Mouse (Mus musculus): ENCODE data around the gene Neil3. TPM values are rescaled to one million over a fixed set of nuclear protein-coding genes. Genes with fewer than 3 reads are reported as not detected.
"Not testable (repeated sequence)": the region's sequence is repeated elsewhere in the genome, so short reads cannot be mapped to it uniquely, and the experiment has no call there.

Gene Neil3
- total RNA-seq, 4 experiments from 2014 or later, result 0.20 to 0.37 TPM; not detected in 2

- DNase-seq (ENCODE audit: low spot score in 2 of 2), result not testable (repeated sequence)
Observed at GRCm38 (mm10) chr8:53538049-53538448, 100.8 kb downstream of the Neil3 start.

Other genes starting within 250 kb of the Neil3 start
- gene Aga, start 127.3 kb downstream of the Neil3 start, total RNA-seq (2022), result 10 to 100 TPM in 1 of 4 experiments, 1 to 10 TPM in 3; 7.4 to 10.9 (median 8.3) TPM

Data from left cerebral cortex, adult 8-10 months (tissue).